Mouse (Mus musculus): Measurements from ENCODE around the gene Cyren. TPM values are rescaled to one million over a fixed set of nuclear protein-coding genes. Genes with fewer than 3 reads are reported as not detected.

The Cyren gene
- polyA plus RNA-seq, 1 experiment from 2014 or later, result 15.0 TPM

DNA sequence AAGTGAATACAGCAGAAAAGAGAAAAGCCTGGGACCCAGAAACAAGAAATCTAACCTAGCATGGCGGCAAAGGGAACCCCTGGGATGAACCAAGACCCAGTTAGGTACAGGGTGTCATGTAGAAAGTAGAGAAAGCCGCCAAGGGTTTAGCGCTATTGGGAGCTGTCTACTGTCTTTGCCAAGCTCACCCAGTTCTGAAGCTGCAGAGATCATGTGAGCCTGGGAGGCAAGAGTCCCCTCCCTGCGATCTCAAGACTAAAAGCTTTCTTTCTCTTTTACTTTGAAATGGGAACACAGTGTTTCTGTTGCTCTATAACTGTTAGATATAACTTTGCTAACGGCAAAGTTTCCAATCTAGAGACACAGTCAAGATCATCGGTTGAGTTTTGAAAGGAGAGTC, 15.5 kb downstream of the Cyren start:
- no peaks in the 10 kb centered on the region for H3K27me3 ChIP-seq (ENCODE audit: insufficient read depth, low read length)
- no peak for TF ChIP-seq CTCF (IDR thresholded peaks at IDR 0.05; ENCODE audit: low read depth)
- no peaks in the 10 kb centered on the region for H3K9me3 ChIP-seq (ENCODE audit: low read depth, low read length)
- no peak for DNase-seq
- peak overlapping the region; percentile 50 for H3K4me2 ChIP-seq
- ATAC-seq (ENCODE audit: insufficient read depth), result no peak
- no peak overlapping the region for H3K9ac ChIP-seq
- peaks cover 22% of the 10 kb centered on the region for H3K4me1 ChIP-seq (ENCODE audit: insufficient read depth)
- H3K4me3 ChIP-seq (ENCODE audit: low read depth, low read length), result 0 out of 2 replicates have a peak overlapping the region, but pooled peaks have one; percentile 23
- H3K27ac ChIP-seq (ENCODE audit: low read depth), result peak overlapping the region; percentile 67
- H3K36me3 ChIP-seq (ENCODE audit: insufficient read depth), result no peaks in the 10 kb centered on the region
- 87% methylated on average over 6 of the region's 6 CpGs for WGBS

DNA sequence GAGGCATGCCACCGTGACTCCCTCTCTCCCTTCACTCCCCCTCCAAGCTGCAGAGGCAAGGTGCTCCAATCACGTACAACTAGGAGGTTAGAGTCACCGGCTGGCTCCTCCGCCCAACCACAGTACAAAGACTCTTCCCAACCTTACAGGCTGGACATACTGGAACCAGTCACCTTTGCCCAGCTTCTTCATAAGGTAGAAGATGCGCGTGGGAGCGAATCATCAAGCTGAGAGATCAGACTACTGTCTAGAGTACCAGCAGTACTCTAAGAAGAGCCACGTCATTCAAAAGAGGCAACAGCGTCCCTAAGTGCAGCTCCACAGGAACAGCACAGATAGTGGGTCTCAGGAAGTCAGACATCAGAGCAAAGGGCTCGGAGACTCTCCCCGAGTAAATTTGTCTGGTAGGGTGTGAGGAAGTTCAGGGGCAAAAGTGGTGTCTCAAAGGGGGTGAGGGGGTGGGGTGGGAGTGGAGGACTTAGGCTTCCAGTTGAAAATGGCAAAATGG, 16.3 kb downstream of the Cyren start:
- WGBS, result 84% methylated on average over 11 of the region's 11 CpGs
- DNase-seq (no peak), ATAC-seq (ENCODE audit: insufficient read depth) (no peak)
- Histone ChIP-seq H3K4me3 (ENCODE audit: low read depth, low read length) (no peak overlapping the region), H3K9ac (no peak overlapping the region), H3K9me3 (ENCODE audit: low read depth, low read length) (no peaks in the 10 kb centered on the region), H3K27ac (ENCODE audit: low read depth) (no peak overlapping the region), H3K36me3 (ENCODE audit: insufficient read depth) (no peaks in the 10 kb centered on the region), H3K27me3 (ENCODE audit: insufficient read depth, low read length) (no peaks in the 10 kb centered on the region), H3K4me1 (ENCODE audit: insufficient read depth) (peaks cover 17% of the 10 kb centered on the region), H3K4me2 (no peak overlapping the region)
- TF ChIP-seq CTCF (IDR thresholded peaks at IDR 0.05; ENCODE audit: low read depth), result no peak

DNA sequence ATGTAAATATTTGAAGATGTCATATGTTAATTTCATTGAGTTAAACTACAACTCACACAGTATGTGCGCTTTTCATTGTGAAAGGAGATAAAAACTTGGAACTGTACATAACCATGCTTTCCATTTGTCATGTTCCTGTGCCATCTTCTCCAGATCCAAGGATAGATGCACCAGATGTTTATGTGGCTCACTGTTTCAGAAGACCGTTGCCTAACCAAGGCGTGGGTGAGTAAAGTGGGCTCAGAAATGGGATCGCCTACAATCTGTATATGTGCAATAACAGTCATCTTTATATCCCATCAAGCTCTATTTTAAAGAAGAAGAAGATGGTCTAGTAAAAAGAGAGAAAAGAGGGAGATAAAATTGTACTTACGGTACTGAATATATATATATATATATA, 45.5 kb downstream of the Cyren start:
- Histone ChIP-seq H3K4me1 (ENCODE audit: insufficient read depth) (no peaks in the 10 kb centered on the region), H3K4me3 (ENCODE audit: low read depth, low read length) (no peak overlapping the region), H3K4me2 (no peak overlapping the region), H3K27me3 (ENCODE audit: insufficient read depth, low read length) (no peaks in the 10 kb centered on the region), H3K36me3 (ENCODE audit: insufficient read depth) (no peaks in the 10 kb centered on the region), H3K9me3 (ENCODE audit: low read depth, low read length) (no peaks in the 10 kb centered on the region), H3K27ac (ENCODE audit: low read depth) (no peak overlapping the region), H3K9ac (no peak overlapping the region)
- ATAC-seq (ENCODE audit: insufficient read depth) (no peak), DNase-seq (no peak)
- 88% methylated on average over 5 of the region's 5 CpGs for WGBS
- TF ChIP-seq CTCF (IDR thresholded peaks at IDR 0.05; ENCODE audit: low read depth), result no peak

DNA sequence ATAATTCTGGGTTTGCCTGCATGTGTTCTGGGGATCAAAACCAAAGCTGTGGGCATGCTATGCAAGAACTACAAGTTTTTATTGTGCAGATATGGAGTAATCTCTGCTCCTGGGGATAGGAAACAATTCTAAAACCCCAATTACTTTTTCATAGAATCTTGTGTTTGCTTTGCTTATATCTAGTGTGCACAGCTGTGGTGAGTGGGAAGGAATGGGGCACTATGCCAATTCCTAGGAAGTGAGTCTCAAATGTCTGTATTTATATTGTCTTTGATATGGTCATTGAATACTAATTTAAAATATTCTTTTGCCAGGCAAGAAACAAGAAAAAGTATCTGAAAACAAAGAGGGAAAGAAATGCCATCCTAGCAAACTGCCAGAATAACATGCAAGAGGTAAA, 53.5 kb downstream of the Cyren start:
- Histone ChIP-seq H3K4me2 (no peak overlapping the region), H3K9me3 (ENCODE audit: low read depth, low read length) (no peaks in the 10 kb centered on the region; the same call in 1 of the 2 replicates), H3K4me3 (ENCODE audit: low read depth, low read length) (no peak overlapping the region), H3K27ac (ENCODE audit: low read depth) (no peak overlapping the region), H3K36me3 (ENCODE audit: insufficient read depth) (no peaks in the 10 kb centered on the region), H3K27me3 (ENCODE audit: insufficient read depth, low read length) (no peaks in the 10 kb centered on the region), H3K9ac (no peak overlapping the region), H3K4me1 (ENCODE audit: insufficient read depth) (peaks cover 8% of the 10 kb centered on the region; the same call in 1 of the 2 replicates)
- TF ChIP-seq CTCF (IDR thresholded peaks at IDR 0.05; ENCODE audit: low read depth), result no peak
- peak; percentile 74 for DNase-seq
- ATAC-seq (ENCODE audit: insufficient read depth), result no peak

Other genes with a start within 250 kb of the Cyren start
- gene Agbl3, start 97.6 kb downstream of the Cyren start, polyA plus RNA-seq (2014; fragmentation: Nextera tagmentation; extraction: Ambion mirVana), result 11.3 and 11.6 TPM in 2 replicates
- 2.7 TPM in 2 replicates for gene Tmem140, start 14.9 kb downstream of the Cyren start, polyA plus RNA-seq (2014; fragmentation: Nextera tagmentation; extraction: Ambion mirVana)
- gene Wdr91, start 32.8 kb upstream of the Cyren start, polyA plus RNA-seq (2014; fragmentation: Nextera tagmentation; extraction: Ambion mirVana), result 14.7 and 16.2 TPM in 2 replicates
- not detected in 2 replicates for gene Stra8, start 42.1 kb upstream of the Cyren start, polyA plus RNA-seq (2014; fragmentation: Nextera tagmentation; extraction: Ambion mirVana)
- gene Slc23a4, start 110.3 kb upstream of the Cyren start, polyA plus RNA-seq (2014; fragmentation: Nextera tagmentation; extraction: Ambion mirVana), result 0.20 and 0.62 TPM in 2 replicates